16 mouse cellular contexts compared by ENCODE assay signal in the genomic region with DNA sequence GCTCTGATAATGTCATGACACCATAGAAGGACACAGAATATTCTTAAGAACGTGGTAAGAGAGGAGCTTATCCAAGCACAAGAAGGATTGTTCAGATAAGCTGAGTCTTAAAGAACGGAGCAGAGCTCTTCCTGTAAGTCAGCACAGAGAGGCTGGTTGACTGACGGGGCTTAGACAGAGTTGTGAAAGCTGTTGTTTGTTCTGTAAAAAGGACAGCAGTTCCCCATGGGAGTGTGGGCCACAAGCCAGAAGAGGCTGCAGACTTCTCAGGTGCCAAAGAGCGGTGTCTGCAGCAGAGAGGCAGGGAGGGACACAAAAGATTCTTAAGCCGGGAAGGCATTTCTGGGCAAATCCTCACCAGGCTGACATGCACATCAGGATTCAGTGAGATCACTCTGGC. TPM values are rescaled to one million over a fixed set of nuclear protein-coding genes. Genes with fewer than 3 reads are reported as not detected.
DNase-seq lines count a peak whose midpoint lies in the region; ATAC-seq and TF ChIP-seq lines count a peak whose summit lies in the region.
"Had no signal": no experiment of that assay in that cellular context is flagged by ENCODE, and none has a peak within 500 bp of the region (broad histone marks: within the 10 kb centered on the region; RNA-seq: fewer than 3 reads in every experiment).

No protein-coding gene starts in this region.

- no peak overlapping the region for H3K4me3 ChIP-seq in liver, embryonic 12.5 days
- H3K4me3 ChIP-seq in liver, embryonic 11.5 days (ENCODE audit: low read depth, low read length), result no peak overlapping the region
- H3K4me3 ChIP-seq in liver, embryonic 16.5 days (ENCODE audit: low read depth, low read length), result no peak overlapping the region
- H3K4me3 ChIP-seq in forebrain, postnatal 0 days (ENCODE audit: low read depth, low read length), result no peak overlapping the region
- H3K4me3 ChIP-seq: heart, embryonic 15.5 days; liver, embryonic 15.5 days; midbrain, embryonic 12.5 days; neural tube, embryonic 15.5 days had no signal

- no peak overlapping the region for H3K9ac ChIP-seq in liver, embryonic 12.5 days
- no peak overlapping the region for H3K9ac ChIP-seq in liver, embryonic 11.5 days (ENCODE audit: low read depth, low read length)
- H3K9ac ChIP-seq in liver, embryonic 16.5 days (ENCODE audit: low read depth, low read length), result no peak overlapping the region
- no peak overlapping the region for H3K9ac ChIP-seq in forebrain, postnatal 0 days
- H3K9ac ChIP-seq: heart, embryonic 15.5 days; liver, embryonic 15.5 days; midbrain, embryonic 12.5 days; neural tube, embryonic 15.5 days had no signal

- 65% methylated on average over 5 of the region's 5 CpGs for WGBS in liver, embryonic 12.5 days (ENCODE audit: insufficient replicate concordance)
- WGBS in liver, embryonic 11.5 days, result 76% methylated on average over 5 of the region's 5 CpGs
- 55% methylated on average over 5 of the region's 5 CpGs for WGBS in liver, embryonic 16.5 days (ENCODE audit: insufficient replicate concordance)
- WGBS in forebrain, postnatal 0 days, result 70% methylated on average over 5 of the region's 5 CpGs

- no peak overlapping the region for H3K27ac ChIP-seq in liver, embryonic 12.5 days
- no peak overlapping the region for H3K27ac ChIP-seq in liver, embryonic 11.5 days (ENCODE audit: low read depth, low read length)
- H3K27ac ChIP-seq in liver, embryonic 16.5 days (ENCODE audit: low read length), result no peak overlapping the region
- H3K27ac ChIP-seq in forebrain, postnatal 0 days (ENCODE audit: low read depth, low read length), result no peak overlapping the region
- H3K27ac ChIP-seq: heart, embryonic 15.5 days; liver, embryonic 15.5 days; midbrain, embryonic 12.5 days; neural tube, embryonic 15.5 days had no signal

- peak; percentile 40; the same call in 1 of the 2 replicates for ATAC-seq in cerebellum, adult (ENCODE audit: insufficient number of reproducible peaks, low FRiP score, low TSS enrichment)
- ATAC-seq in liver, embryonic 12.5 days, result peak; percentile 46; the same call in 1 of the 2 replicates
- no peak for ATAC-seq in liver, embryonic 11.5 days (replicated peaks; ENCODE audit: low FRiP score)
- ATAC-seq in liver, embryonic 16.5 days (ENCODE audit: low read depth), result peak; percentile 48; the same call in 1 of the 2 replicates
- no peak for ATAC-seq in forebrain, postnatal 0 days
- ATAC-seq: forebrain, embryonic 14.5 days had no signal

- no peaks in the 10 kb centered on the region for H3K27me3 ChIP-seq in liver, embryonic 12.5 days (replicated peaks)
- H3K27me3 ChIP-seq in liver, embryonic 11.5 days (replicated peaks; ENCODE audit: control insufficient read depth, insufficient read depth, low read length), result no peaks in the 10 kb centered on the region
- H3K27me3 ChIP-seq in liver, embryonic 16.5 days (ENCODE audit: control insufficient read depth, insufficient read depth, low read depth, low read length), result no peaks in the 10 kb centered on the region
- no peaks in the 10 kb centered on the region for H3K27me3 ChIP-seq in forebrain, postnatal 0 days (ENCODE audit: insufficient read depth, low read length)
- H3K27me3 ChIP-seq: heart, embryonic 15.5 days; liver, embryonic 15.5 days; midbrain, embryonic 12.5 days; neural tube, embryonic 15.5 days had no signal

- TF ChIP-seq CTCF in forebrain, postnatal 0 days (IDR thresholded peaks at IDR 0.05; ENCODE audit: low read depth), result no peak

- H3K36me3 ChIP-seq in liver, embryonic 12.5 days, result peaks cover 50% of the 10 kb centered on the region
- peaks cover 24% of the 10 kb centered on the region for H3K36me3 ChIP-seq in liver, embryonic 11.5 days (ENCODE audit: control insufficient read depth, insufficient read depth, low read length)
- H3K36me3 ChIP-seq in liver, embryonic 16.5 days (ENCODE audit: control insufficient read depth, insufficient read depth), result peaks cover 18% of the 10 kb centered on the region
- peaks cover 25% of the 10 kb centered on the region for H3K36me3 ChIP-seq in forebrain, postnatal 0 days (ENCODE audit: insufficient read depth)

- H3K9me3 ChIP-seq in liver, embryonic 12.5 days (replicated peaks), result no peaks in the 10 kb centered on the region
- no peaks in the 10 kb centered on the region for H3K9me3 ChIP-seq in liver, embryonic 11.5 days (ENCODE audit: control insufficient read depth, low read length)
- H3K9me3 ChIP-seq in liver, embryonic 16.5 days (replicated peaks; ENCODE audit: control insufficient read depth, low read length), result no peaks in the 10 kb centered on the region
- no peaks in the 10 kb centered on the region for H3K9me3 ChIP-seq in forebrain, postnatal 0 days (ENCODE audit: low read length)
- H3K9me3 ChIP-seq: G1E; heart, embryonic 15.5 days; liver, embryonic 15.5 days; midbrain, embryonic 12.5 days; neural tube, embryonic 15.5 days had no signal

- H3K4me1 ChIP-seq in liver, embryonic 12.5 days, result peaks cover 13% of the 10 kb centered on the region
- 0 out of 2 replicates have a peak, but pooled peaks cover 4% of the 10 kb centered on the region for H3K4me1 ChIP-seq in liver, embryonic 11.5 days (replicated peaks; ENCODE audit: control insufficient read depth, insufficient read depth, low read length)
- no peaks in the 10 kb centered on the region; the same call in none of the 2 replicates for H3K4me1 ChIP-seq in liver, embryonic 16.5 days (ENCODE audit: control insufficient read depth, low read depth, low read length)
- H3K4me1 ChIP-seq in forebrain, postnatal 0 days (ENCODE audit: insufficient read depth), result no peaks in the 10 kb centered on the region
- H3K4me1 ChIP-seq: midbrain, embryonic 12.5 days; neural tube, embryonic 15.5 days had no signal

- no peak overlapping the region for H3K4me2 ChIP-seq in liver, embryonic 12.5 days
- H3K4me2 ChIP-seq in liver, embryonic 11.5 days, result no peak overlapping the region
- H3K4me2 ChIP-seq in liver, embryonic 16.5 days (ENCODE audit: low read depth, low read length), result no peak overlapping the region
- H3K4me2 ChIP-seq in forebrain, postnatal 0 days (ENCODE audit: low read depth), result no peak overlapping the region
- H3K4me2 ChIP-seq: heart, embryonic 15.5 days; liver, embryonic 15.5 days; midbrain, embryonic 12.5 days; neural tube, embryonic 15.5 days had no signal

- no peak for DNase-seq in cerebellum, adult 11 months
- no peak for DNase-seq in liver, embryonic 11.5 days (ENCODE audit: low spot score)
- DNase-seq in cerebellum, postnatal 25 days, result peak; percentile 18 to 45
- DNase-seq in forebrain, postnatal 0 days, result no peak
- DNase-seq in spleen, adult 18-20 months, result no peak
- DNase-seq: adrenal gland, adult 2 months; thymus, postnatal 14 days had no signal

RNA-seq across cellular contexts. Expression of gene Golt1b, which starts 7.6 kb away (rescaled TPM):
- 51.3 and 54.6 TPM in 2 replicates for polyA plus RNA-seq in liver, embryonic 12.5 days (2016; fragmentation: Nextera tagmentation; extraction: Ambion mirVana)
- 80.6 and 86.5 TPM in 2 replicates for polyA plus RNA-seq in liver, embryonic 11.5 days (2014; fragmentation: Nextera tagmentation; extraction: Ambion mirVana)
- 26.1 and 27.3 TPM in 2 replicates for polyA plus RNA-seq in liver, embryonic 16.5 days (2015; fragmentation: Nextera tagmentation; extraction: Ambion mirVana)
- total RNA-seq in forebrain, postnatal 0 days (2014; rRNA removed), result 44.0 and 58.5 TPM in 2 replicates
- 67.6 and 72.0 TPM in 2 replicates for polyA plus RNA-seq in forebrain, postnatal 0 days (2015; fragmentation: Nextera tagmentation; extraction: Ambion mirVana)

RNA-seq across cellular contexts. Expression of gene Recql, which starts 7.8 kb away (rescaled TPM):
- polyA plus RNA-seq in liver, embryonic 12.5 days (2016; fragmentation: Nextera tagmentation; extraction: Ambion mirVana), result 25.8 and 25.9 TPM in 2 replicates
- 33.5 and 37.7 TPM in 2 replicates for polyA plus RNA-seq in liver, embryonic 11.5 days (2014; fragmentation: Nextera tagmentation; extraction: Ambion mirVana)
- polyA plus RNA-seq in liver, embryonic 16.5 days (2015; fragmentation: Nextera tagmentation; extraction: Ambion mirVana), result 12.1 and 13.8 TPM in 2 replicates
- 19.1 and 19.4 TPM in 2 replicates for total RNA-seq in forebrain, postnatal 0 days (2014; rRNA removed)
- 20.4 and 20.8 TPM in 2 replicates for polyA plus RNA-seq in forebrain, postnatal 0 days (2015; fragmentation: Nextera tagmentation; extraction: Ambion mirVana)

RNA-seq across cellular contexts. Expression of gene Spx, which starts 18.6 kb away (rescaled TPM):
- polyA plus RNA-seq in liver, embryonic 12.5 days (2016; fragmentation: Nextera tagmentation; extraction: Ambion mirVana), result 0.08 and 0.11 TPM in 2 replicates
- polyA plus RNA-seq in liver, embryonic 11.5 days (2014; fragmentation: Nextera tagmentation; extraction: Ambion mirVana), result 0.26 and 0.29 TPM in 2 replicates
- polyA plus RNA-seq in liver, embryonic 16.5 days (2015; fragmentation: Nextera tagmentation; extraction: Ambion mirVana), result 0.06 and 0.27 TPM in 2 replicates
- 0.38 and 0.62 TPM in 2 replicates for total RNA-seq in forebrain, postnatal 0 days (2014; rRNA removed)
- 0.65 TPM in 2 replicates for polyA plus RNA-seq in forebrain, postnatal 0 days (2015; fragmentation: Nextera tagmentation; extraction: Ambion mirVana)
- polyA plus RNA-seq: G1E had no signal

RNA-seq across cellular contexts. Expression of gene Pyroxd1, which starts 49.2 kb away (rescaled TPM):
- polyA plus RNA-seq in liver, embryonic 12.5 days (2016; fragmentation: Nextera tagmentation; extraction: Ambion mirVana), result 6.6 and 6.9 TPM in 2 replicates
- 12.3 and 14.1 TPM in 2 replicates for polyA plus RNA-seq in liver, embryonic 11.5 days (2014; fragmentation: Nextera tagmentation; extraction: Ambion mirVana)
- polyA plus RNA-seq in liver, embryonic 16.5 days (2015; fragmentation: Nextera tagmentation; extraction: Ambion mirVana), result 5.6 and 6.3 TPM in 2 replicates
- 14.5 and 20.2 TPM in 2 replicates for total RNA-seq in forebrain, postnatal 0 days (2014; rRNA removed)
- polyA plus RNA-seq in forebrain, postnatal 0 days (2015; fragmentation: Nextera tagmentation; extraction: Ambion mirVana), result 16.1 and 18.7 TPM in 2 replicates

Comparison
In these comparisons a context has a peak if more than half of its experiments do, and no peak if none do; other contexts are left out.
1. ATAC-seq: peak in cerebellum, adult (single experiment), liver, embryonic 12.5 days (single experiment) and liver, embryonic 16.5 days (single experiment); none in liver, embryonic 11.5 days (single experiment) and forebrain, postnatal 0 days (single experiment).
2. DNase-seq: peak in cerebellum, postnatal 25 days (2 of 2); none in cerebellum, adult 11 months (single experiment), liver, embryonic 11.5 days (single experiment), forebrain, postnatal 0 days (single experiment) and spleen, adult 18-20 months (0 of 2).